Mouse (Mus musculus): ENCODE results near the gene Scaf1.

GRCm38 (mm10) chr7:44960512-44960910 lies 55.7 kb downstream of the Scaf1 start:
- TF ChIP-seq CTCF (IDR thresholded peaks at IDR 0.05; ENCODE audit: extremely low read depth, insufficient read length, insufficient replicate concordance, low read depth, low read length): no peak
- TF ChIP-seq POLR2A (IDR thresholded peaks at IDR 0.05; ENCODE audit: low read depth, low read length): no peak
